Mouse (Mus musculus) lung, adult 2 months (tissue): ENCODE results near the gene Cep44.

Experiments used
- CTCF ChIP-seq: fragments of 200-500 bp; IDR thresholded peaks from 2 replicates; pipeline ENCODE4 v1.5.1; 2011; ENCODE audit warnings: mild to moderate bottlenecking, low read length, control low read depth; ENCODE audit not compliant: insufficient read depth
- POLR2A ChIP-seq: fragments of 200-500 bp; IDR thresholded peaks from 2 replicates; pipeline ENCODE4 v1.6.1; 2011; ENCODE audit warnings: low read depth, mild to moderate bottlenecking, control low read depth, low read length, borderline replicate concordance; ENCODE audit errors: extremely low read depth

DNA sequence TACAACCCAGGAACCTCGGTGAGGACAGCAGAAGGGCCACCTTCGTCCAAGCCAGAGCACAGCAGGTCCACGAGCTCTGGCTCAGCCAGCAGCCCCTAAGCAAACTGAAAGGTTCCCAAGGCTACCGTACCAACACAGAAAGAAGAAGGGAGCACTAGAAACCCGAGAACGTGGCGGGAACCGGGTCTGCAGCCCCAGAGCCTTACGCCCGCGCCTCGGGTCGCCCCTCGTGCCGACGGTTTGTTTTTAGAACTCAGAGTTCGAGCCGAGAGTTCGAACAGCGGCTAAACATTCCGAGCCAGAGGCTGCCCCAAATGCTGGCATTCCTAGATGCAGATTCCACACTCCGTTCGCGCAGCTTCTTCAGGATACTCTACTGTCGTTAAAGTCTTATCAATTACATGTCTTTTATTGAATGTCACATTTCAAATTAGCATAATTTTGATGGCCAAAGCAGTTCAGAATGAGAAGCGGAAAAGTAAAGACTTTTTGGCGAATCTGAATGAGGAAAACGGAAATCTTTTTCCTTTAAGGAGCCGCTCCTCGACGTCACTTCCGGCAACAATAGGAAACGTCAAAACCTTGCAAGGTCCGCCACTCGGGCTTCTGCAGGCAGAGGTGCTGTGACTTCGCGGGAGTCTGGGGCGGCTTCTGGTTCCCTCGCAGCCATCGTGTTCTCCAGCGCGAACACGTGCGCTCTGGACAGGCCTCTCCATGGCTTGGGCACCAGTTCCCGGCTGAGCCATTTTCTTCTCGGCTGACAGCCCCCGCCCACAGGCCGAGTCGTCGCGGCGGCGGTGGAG, at the start of gene Cep44, which contains the start of gene Fbxo8:
- TF ChIP-seq POLR2A (peak; percentile 62; the same call in 1 of the 2 replicates), CTCF (no peak)
